Mouse (Mus musculus) T-helper 17 cell (primary cell): ENCODE data around the gene Pdlim4.
"Not testable (repeated sequence)": the region's sequence is repeated elsewhere in the genome, so short reads cannot be mapped to it uniquely, and the experiment has no call there.

ENCODE experiments used
- in situ Hi-C, 2 experiments: fragments of 300-600 bp; cut with MboI, MseI; formaldehyde crosslinking; loops; 1 replicate in 1 of 2; 2 replicates in 1 of 2; pipeline ENCODE4 v1.15.1; 2025; ENCODE audit warnings: high pct_unique_total_duplicates in 2 of 2

Gene Pdlim4

DNA sequence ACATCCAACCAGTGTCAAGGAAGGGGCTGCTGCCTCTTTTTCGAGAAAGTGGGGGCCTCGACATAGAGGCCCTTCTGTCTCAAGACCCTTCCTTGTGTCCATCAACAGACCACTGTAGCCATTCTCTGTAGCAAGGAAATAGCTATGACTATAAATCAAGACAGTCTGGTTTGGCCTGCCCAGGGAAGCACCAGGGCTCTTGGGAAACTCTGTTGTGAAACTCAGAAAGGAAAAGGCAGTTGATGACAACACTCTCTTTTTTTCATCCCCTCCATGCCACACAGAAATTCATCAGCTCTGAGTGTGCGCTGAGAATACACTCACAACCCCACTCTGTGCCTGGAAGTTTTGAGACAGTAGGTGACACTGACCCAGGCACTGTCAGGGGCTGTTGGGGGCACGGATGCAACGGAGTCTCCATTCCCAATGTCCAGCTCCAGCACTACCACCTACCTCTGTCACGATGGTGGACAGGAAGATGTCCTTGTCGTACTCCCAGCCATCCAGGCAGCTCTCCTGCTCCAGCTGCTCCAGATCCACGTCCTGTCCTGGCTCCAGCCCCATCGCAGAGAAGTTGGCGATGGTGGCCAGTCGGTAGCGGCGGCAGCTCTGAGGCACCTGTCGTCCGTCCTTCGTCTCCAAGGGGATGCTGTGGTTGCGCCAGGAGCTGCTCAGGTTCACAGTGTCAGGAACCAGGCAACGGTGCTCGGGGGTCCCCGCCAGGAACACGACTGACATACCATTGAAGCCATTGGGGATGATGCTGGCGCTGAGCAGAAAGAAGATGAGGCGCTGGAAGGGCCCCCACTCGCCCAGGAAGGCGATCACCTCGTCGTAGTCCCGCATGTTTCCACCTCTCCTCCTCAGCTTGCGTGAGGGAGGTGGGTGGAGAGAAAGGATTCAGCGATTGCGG lies 41.4 kb downstream of the Pdlim4 start:
- in situ Hi-C loops = no loop called here

- in situ Hi-C loops = no loop called here
Observed at GRCm38 (mm10) chr11:54026491-54027041, 42.2 kb downstream of the Pdlim4 start.

- in situ Hi-C loops = no loop called here
Observed at GRCm38 (mm10) chr11:54021396-54022093, 47.3 kb downstream of the Pdlim4 start.

- in situ Hi-C loops = no loop called here
Observed at GRCm38 (mm10) chr11:54018893-54019732, 49.7 kb downstream of the Pdlim4 start.

DNA sequence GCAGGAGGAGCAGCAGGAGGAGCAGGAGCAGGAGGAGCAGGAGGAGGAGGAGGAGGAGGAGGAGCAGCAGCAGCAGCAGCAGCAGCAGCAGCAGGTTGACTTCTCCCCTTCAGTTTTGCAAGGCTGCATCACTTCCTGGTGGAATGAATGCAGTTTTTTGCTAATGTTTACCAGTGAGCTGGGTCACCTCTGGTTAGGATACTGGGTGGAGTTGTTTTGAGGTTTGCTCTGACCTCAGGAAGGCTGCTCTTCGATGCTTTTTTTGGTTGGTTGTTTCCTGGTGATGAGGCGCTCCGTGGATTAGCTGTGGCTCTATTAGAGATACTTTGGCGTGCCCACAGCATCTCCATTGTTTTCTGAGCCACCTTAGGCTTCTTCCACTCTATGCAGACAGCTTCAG lies 51.2 kb downstream of the Pdlim4 start:
- in situ Hi-C loops = no loop called here

DNA sequence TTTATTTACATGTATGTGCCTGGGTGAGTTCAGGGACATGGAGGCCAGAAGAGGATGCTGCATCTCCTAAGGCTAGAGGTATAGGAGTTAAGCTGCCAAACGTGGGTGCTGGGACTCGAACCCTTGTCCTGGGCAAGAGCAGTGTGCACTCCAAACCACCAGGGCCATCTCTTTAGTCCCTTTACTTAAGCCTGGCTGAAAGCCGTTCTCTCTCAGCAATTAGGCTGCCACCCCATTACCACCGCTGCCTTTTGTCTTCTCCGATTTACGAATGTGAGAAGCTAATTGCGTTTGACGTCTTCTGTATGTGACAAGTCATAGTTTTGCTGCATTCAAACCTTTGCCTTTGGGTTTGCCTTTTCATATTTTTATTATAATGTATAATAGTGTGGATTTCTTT lies 52.8 kb downstream of the Pdlim4 start:
- in situ Hi-C loops = no loop called here

GRCm38 (mm10) chr11:54012961-54013360 lies 55.9 kb downstream of the Pdlim4 start:
- in situ Hi-C loops = no loop called here

DNA sequence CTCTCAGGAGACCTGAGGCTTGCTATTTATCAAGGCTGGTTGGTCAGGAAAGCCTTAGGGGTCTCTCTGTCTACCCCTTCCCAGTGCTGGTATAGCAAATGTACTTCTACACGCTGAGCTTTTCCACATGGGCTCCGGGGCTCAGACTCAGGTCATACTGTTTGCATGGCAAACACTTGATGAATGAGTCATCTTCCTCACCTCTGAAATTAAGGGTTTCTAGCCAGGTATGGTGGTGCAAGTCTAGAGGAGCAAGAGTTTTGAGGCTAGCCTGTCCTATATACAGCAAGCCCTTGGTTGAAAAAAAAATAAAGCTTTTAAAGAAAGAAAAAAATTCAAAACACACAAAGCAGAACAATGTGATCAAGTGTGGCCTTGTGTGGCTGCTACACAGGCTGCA lies 57.6 kb downstream of the Pdlim4 start:
- in situ Hi-C loops = no loop called here

DNA sequence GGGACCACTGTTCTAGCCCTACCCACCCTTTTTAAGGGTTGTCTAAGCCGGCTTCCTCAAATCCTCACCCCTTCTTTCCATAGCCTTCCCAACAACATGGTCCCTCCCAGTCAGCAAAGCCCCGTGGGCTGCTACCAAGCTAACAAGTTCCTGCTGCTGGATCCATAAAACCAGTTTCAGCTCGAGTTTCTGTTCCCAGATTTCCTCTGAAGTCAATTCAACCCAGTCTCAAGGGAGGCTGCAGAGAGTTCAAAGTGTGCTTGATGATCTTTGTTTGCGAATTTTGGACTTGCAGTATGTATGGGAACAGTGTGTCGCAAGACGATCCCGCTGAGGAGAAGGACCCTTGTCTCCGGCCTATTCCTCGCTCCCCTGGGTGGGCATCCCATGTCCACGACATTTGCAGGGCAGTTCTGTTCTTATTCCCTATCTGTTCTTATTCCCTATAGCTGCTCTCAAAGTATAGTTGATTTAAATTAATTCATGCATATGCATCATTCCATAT lies 60.3 kb downstream of the Pdlim4 start:
- in situ Hi-C loops = no loop called here

- in situ Hi-C loops = no loop called here
Observed at GRCm38 (mm10) chr11:54007717-54008116, 61.1 kb downstream of the Pdlim4 start.

GRCm38 (mm10) chr11:54006901-54007300 lies 61.9 kb downstream of the Pdlim4 start:
- in situ Hi-C loops = no loop called here

DNA sequence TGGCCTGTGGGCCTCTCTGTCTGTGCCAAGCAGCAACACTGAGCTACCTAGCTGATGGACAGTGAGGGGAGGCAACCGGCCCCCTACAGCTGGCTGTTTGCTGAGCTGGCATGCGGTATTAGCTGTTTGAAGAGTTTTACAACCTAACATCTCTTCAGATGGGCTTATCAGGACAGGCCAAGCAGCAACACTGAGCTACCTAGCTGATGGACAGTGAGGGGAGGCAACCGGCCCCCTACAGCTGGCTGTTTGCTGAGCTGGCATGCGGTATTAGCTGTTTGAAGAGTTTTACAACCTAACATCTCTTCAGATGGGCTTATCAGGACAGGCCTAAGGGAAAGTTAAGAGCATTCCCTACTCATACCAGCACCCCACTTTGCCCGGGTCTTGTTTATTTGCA lies 62.5 kb downstream of the Pdlim4 start:
- in situ Hi-C loops = not testable (repeated sequence)
